ENCODE assay signal across 9 mouse cellular contexts in genomic region chr16:8737341-8737665, GRCm38 (mm10). TPM values are rescaled to one million over a fixed set of nuclear protein-coding genes. Genes with fewer than 3 reads are reported as not detected.
DNase-seq lines count a peak whose midpoint lies in the region; ATAC-seq and TF ChIP-seq lines count a peak whose summit lies in the region.
"Had no signal": no experiment of that assay in that cellular context is flagged by ENCODE, and none has a peak within 500 bp of the region (broad histone marks: within the 10 kb centered on the region; RNA-seq: fewer than 3 reads in every experiment).

No protein-coding gene starts in this region.

- 0 out of 2 replicates have a peak, but pooled peaks cover 8% of the 10 kb centered on the region for H3K4me1 ChIP-seq in embryonic facial prominence, embryonic 11.5 days (ENCODE audit: control insufficient read depth, insufficient read depth, low read length)
- H3K4me1 ChIP-seq in hindbrain, postnatal 0 days (ENCODE audit: insufficient read depth, low read length): peaks cover 17% of the 10 kb centered on the region
- peaks cover 21% of the 10 kb centered on the region for H3K4me1 ChIP-seq in midbrain, postnatal 0 days (ENCODE audit: insufficient read depth, low read length)

- H3K9ac ChIP-seq in embryonic facial prominence, embryonic 11.5 days (replicated peaks; ENCODE audit: low read length): peak overlapping the region; percentile 97
- peak overlapping the region; percentile 97 for H3K9ac ChIP-seq in hindbrain, postnatal 0 days (replicated peaks; ENCODE audit: low read length)
- peak overlapping the region; percentile 95 for H3K9ac ChIP-seq in midbrain, postnatal 0 days (replicated peaks; ENCODE audit: low read length, poor library complexity, severe bottlenecking)

- peak overlapping the region; percentile 68 for H3K4me2 ChIP-seq in embryonic facial prominence, embryonic 11.5 days (ENCODE audit: low read depth, low read length)
- peak overlapping the region; percentile 96 for H3K4me2 ChIP-seq in hindbrain, postnatal 0 days (ENCODE audit: low read depth, low read length)
- H3K4me2 ChIP-seq in midbrain, postnatal 0 days (ENCODE audit: low read depth, low read length, poor library complexity, severe bottlenecking): peak overlapping the region; percentile 91

- no peak for DNase-seq in layer of hippocampus, adult 2 months (ENCODE audit: low spot score in 2 of 2)
- DNase-seq in layer of hippocampus, adult 9-10 months (ENCODE audit: low spot score): no peak
- peak; percentile 14 for DNase-seq in embryonic facial prominence, embryonic 11.5 days (ENCODE audit: low spot score)
- DNase-seq in hindbrain, postnatal 0 days (ENCODE audit: low spot score): no peak
- DNase-seq in midbrain, postnatal 0 days (ENCODE audit: low spot score): no peak
- no peak for DNase-seq in layer of hippocampus, adult 9-11 months
- no peak for DNase-seq in B cell, adult 2 months
- DNase-seq in adrenal gland, postnatal 4 days (ENCODE audit: low spot score in 2 of 2): no peak

- peak overlapping the region; percentile 83 for H3K27ac ChIP-seq in layer of hippocampus, adult 2 months
- H3K27ac ChIP-seq in embryonic facial prominence, embryonic 11.5 days (replicated peaks; ENCODE audit: low read depth, low read length): no peak overlapping the region
- peak overlapping the region; percentile 97; the same call in 1 of the 2 replicates for H3K27ac ChIP-seq in hindbrain, postnatal 0 days
- no peak overlapping the region for H3K27ac ChIP-seq in midbrain, postnatal 0 days (ENCODE audit: low read depth, low read length)

- no peaks in the 10 kb centered on the region for H3K9me3 ChIP-seq in embryonic facial prominence, embryonic 11.5 days (replicated peaks; ENCODE audit: control insufficient read depth, low read length)
- H3K9me3 ChIP-seq in hindbrain, postnatal 0 days (ENCODE audit: low read length): no peaks in the 10 kb centered on the region
- H3K9me3 ChIP-seq in midbrain, postnatal 0 days (ENCODE audit: low read length): no peaks in the 10 kb centered on the region

- WGBS in embryonic facial prominence, embryonic 11.5 days: 0% methylated on average over 11 of the region's 11 CpGs
- under 1% methylated on average over 11 of the region's 11 CpGs for WGBS in hindbrain, postnatal 0 days
- 1% methylated on average over 11 of the region's 11 CpGs for WGBS in midbrain, postnatal 0 days

- no peaks in the 10 kb centered on the region for H3K36me3 ChIP-seq in embryonic facial prominence, embryonic 11.5 days (replicated peaks; ENCODE audit: control insufficient read depth, insufficient read depth, low read depth, low read length)
- no peaks in the 10 kb centered on the region for H3K36me3 ChIP-seq in hindbrain, postnatal 0 days (ENCODE audit: insufficient read depth, low read length)
- H3K36me3 ChIP-seq in midbrain, postnatal 0 days (ENCODE audit: insufficient read depth, low read length): no peaks in the 10 kb centered on the region

- H3K4me3 ChIP-seq in layer of hippocampus, adult 2 months: peak overlapping the region; percentile 78
- H3K4me3 ChIP-seq in embryonic facial prominence, embryonic 11.5 days (ENCODE audit: low read depth, low read length): peak overlapping the region; percentile 99
- H3K4me3 ChIP-seq in hindbrain, postnatal 0 days (ENCODE audit: low read length): peak overlapping the region; percentile 98
- peak overlapping the region; percentile 96 for H3K4me3 ChIP-seq in midbrain, postnatal 0 days (ENCODE audit: low read depth, low read length)

- no peak for ATAC-seq in embryonic facial prominence, embryonic 11.5 days (replicated peaks; ENCODE audit: insufficient number of reproducible peaks, low FRiP score, low TSS enrichment, low read depth)
- ATAC-seq in hindbrain, postnatal 0 days: no peak
- no peak for ATAC-seq in midbrain, postnatal 0 days (ENCODE audit: low FRiP score)

- no peak for TF ChIP-seq CTCF in layer of hippocampus, adult 2 months (conservative IDR thresholded peaks at IDR 0.05)
- TF ChIP-seq CTCF in hindbrain, postnatal 0 days (IDR thresholded peaks at IDR 0.05; ENCODE audit: low read depth): no peak
- no peak for TF ChIP-seq CTCF in midbrain, postnatal 0 days (IDR thresholded peaks at IDR 0.05)

- H3K27me3 ChIP-seq in embryonic facial prominence, embryonic 11.5 days (ENCODE audit: control insufficient read depth, insufficient read depth, low read length): no peaks in the 10 kb centered on the region
- H3K27me3 ChIP-seq in hindbrain, postnatal 0 days (ENCODE audit: insufficient read depth, low read length): no peaks in the 10 kb centered on the region
- H3K27me3 ChIP-seq in midbrain, postnatal 0 days (ENCODE audit: insufficient read depth, low read length): no peaks in the 10 kb centered on the region

RNA-seq across cellular contexts. Expression of gene Usp7, which starts 54.8 kb away (rescaled TPM):
- total RNA-seq in layer of hippocampus, adult 2 months (2021): 100 to 1,000 TPM; 163 to 168 TPM
- 34.9 and 40.2 TPM in 2 replicates for polyA plus RNA-seq in embryonic facial prominence, embryonic 11.5 days (2014; fragmentation: Nextera tagmentation; extraction: Ambion mirVana)
- total RNA-seq in hindbrain, postnatal 0 days (2014; rRNA removed): 69.8 and 83.7 TPM in 2 replicates
- polyA plus RNA-seq in hindbrain, postnatal 0 days (2015; fragmentation: Nextera tagmentation; extraction: Ambion mirVana): 17.5 and 18.9 TPM in 2 replicates
- total RNA-seq in midbrain, postnatal 0 days (2014; rRNA removed): 116 and 129 TPM in 2 replicates
- 17.0 and 21.8 TPM in 2 replicates for polyA plus RNA-seq in midbrain, postnatal 0 days (2015; fragmentation: Nextera tagmentation; extraction: Ambion mirVana)
- 100 to 1,000 TPM; 142 to 178 TPM for total RNA-seq in adrenal gland, postnatal 4 days (2021)

RNA-seq across cellular contexts. Expression of gene Gm5767, which starts 56.7 kb away (rescaled TPM):
- not detected for total RNA-seq in layer of hippocampus, adult 2 months (2021)
- not detected in 2 replicates for polyA plus RNA-seq in embryonic facial prominence, embryonic 11.5 days (2014; fragmentation: Nextera tagmentation; extraction: Ambion mirVana)
- total RNA-seq in hindbrain, postnatal 0 days (2014; rRNA removed): not detected in 2 replicates
- polyA plus RNA-seq in hindbrain, postnatal 0 days (2015; fragmentation: Nextera tagmentation; extraction: Ambion mirVana): not detected in 2 replicates
- not detected in 2 replicates for total RNA-seq in midbrain, postnatal 0 days (2014; rRNA removed)
- not detected in 2 replicates for polyA plus RNA-seq in midbrain, postnatal 0 days (2015; fragmentation: Nextera tagmentation; extraction: Ambion mirVana)
- not detected for total RNA-seq in adrenal gland, postnatal 4 days (2021)
- total RNA-seq: heart, postnatal 10 days had no signal

Comparison
In these comparisons a context has a peak if more than half of its experiments do, and no peak if none do; other contexts are left out.
1. H3K27ac ChIP-seq: peak in layer of hippocampus, adult 2 months (single experiment) and hindbrain, postnatal 0 days (single experiment); none in embryonic facial prominence, embryonic 11.5 days (single experiment) and midbrain, postnatal 0 days (single experiment).
2. Peak in every context shown above with its lines, with median percentiles within 50 percentile points of each other: H3K4me3 ChIP-seq, H3K4me2 ChIP-seq and H3K9ac ChIP-seq.